Mouse (Mus musculus) embryonic facial prominence, embryonic 14.5 days (tissue): ENCODE data around the gene Vps8. TPM values are rescaled to one million over a fixed set of nuclear protein-coding genes. Genes with fewer than 3 reads are reported as not detected.

Source experiments
- ATAC-seq: fragments of 200-750 bp; cut with Nextera tagmentation; 2 replicates; pipeline ENCODE4 v1.8.0; 2017; ENCODE audit warnings: low read depth, moderate number of reproducible peaks, moderate TSS enrichment
- DNase-seq: peaks from one replicate; pipeline ENCODE4 v3.0.0-alpha.2; 2015; ENCODE audit warnings: low spot score
- H3K27ac ChIP-seq: fragments of 300-500 bp; sonication (generic); replicated peaks from 2 replicates; pipeline ENCODE4 v1.5.1; 2014; ENCODE audit warnings: low read depth, mild to moderate bottlenecking, low read length, moderate library complexity
- H3K27me3 ChIP-seq: fragments of 300-500 bp; sonication (generic); replicated peaks from 2 replicates; pipeline ENCODE4 v1.6.1; 2014; ENCODE audit warnings: low read length; ENCODE audit not compliant: control insufficient read depth, insufficient read depth
- H3K36me3 ChIP-seq: fragments of 300-500 bp; sonication (generic); 2 replicates; pipeline ENCODE4 v1.6.1; 2014; ENCODE audit warnings: low read length, mixed read lengths; ENCODE audit not compliant: control insufficient read depth, insufficient read depth
- H3K4me1 ChIP-seq: fragments of 300-500 bp; sonication (generic); 2 replicates; pipeline ENCODE4 v1.6.1; 2014; ENCODE audit warnings: antibody characterized with exemption, low read length; ENCODE audit not compliant: control insufficient read depth, insufficient read depth
- H3K4me2 ChIP-seq: fragments of 300-500 bp; sonication (generic); 2 replicates; pipeline ENCODE4 v1.6.1; 2014; ENCODE audit warnings: low read depth, mild to moderate bottlenecking, low read length, moderate library complexity, mixed read lengths
- H3K4me3 ChIP-seq: fragments of 300-500 bp; sonication (generic); 2 replicates; pipeline ENCODE4 v1.5.1; 2014; ENCODE audit warnings: low read depth, mild to moderate bottlenecking, low read length
- H3K9ac ChIP-seq: fragments of 300-500 bp; sonication (generic); 2 replicates; pipeline ENCODE4 v1.6.1; 2014; ENCODE audit warnings: low read depth, mild to moderate bottlenecking, low read length, moderate library complexity, mixed read lengths
- H3K9me3 ChIP-seq: fragments of 300-500 bp; sonication (generic); 2 replicates; pipeline ENCODE4 v1.6.1; 2016; ENCODE audit warnings: low read length; ENCODE audit not compliant: control insufficient read depth
- WGBS: fragments of 180-500 bp; shearing (Covaris S2); extraction: QIAGEN DNeasy Blood & Tissue Kit; methylation state at CpG from one replicate; pipeline ENCODE4 v1.1.7; 2014; 5-methylcytosine and 5-hydroxymethylcytosine counted together
- polyA plus RNA-seq: library from polyadenylated mRNA; unstranded; fragments of >200 nt; fragmentation: Nextera tagmentation; extraction: Ambion mirVana; gene quantifications from 2 replicates; pipeline ENCODE4 v1.2.1, GENCODE M21; 2014

Vps8 gene
- polyA plus RNA-seq, 1 experiment from 2014 or later: 18.0 TPM

GRCm38 (mm10) chr16:21533503-21533902, 110.6 kb downstream of the Vps8 start:
- Histone ChIP-seq H3K9ac (no peak overlapping the region), H3K36me3 (no peaks in the 10 kb centered on the region), H3K4me1 (no peaks in the 10 kb centered on the region), H3K9me3 (no peaks in the 10 kb centered on the region), H3K27ac (no peak overlapping the region), H3K4me3 (no peak overlapping the region), H3K4me2 (no peak overlapping the region), H3K27me3 (no peaks in the 10 kb centered on the region)
- WGBS: 76% methylated on average over 4 of the region's 4 CpGs
- ATAC-seq (no peak), DNase-seq (no peak)

GRCm38 (mm10) chr16:21536240-21537005, 113.5 kb downstream of the Vps8 start:
- Histone ChIP-seq H3K27me3 (no peaks in the 10 kb centered on the region), H3K9me3 (no peaks in the 10 kb centered on the region), H3K27ac (no peak overlapping the region), H3K4me3 (no peak overlapping the region), H3K36me3 (no peaks in the 10 kb centered on the region), H3K4me1 (no peaks in the 10 kb centered on the region), H3K4me2 (no peak overlapping the region), H3K9ac (no peak overlapping the region)
- DNase-seq: no peak
- 74% methylated on average over 7 of the region's 7 CpGs for WGBS
- ATAC-seq: peak; percentile 30; the same call in 1 of the 2 replicates

- DNase-seq (peak; percentile 22), ATAC-seq (no peak)
- no peak overlapping the region for H3K4me2 ChIP-seq
- H3K4me3 ChIP-seq: no peak overlapping the region
- no peaks in the 10 kb centered on the region for H3K36me3 ChIP-seq
- H3K4me1 ChIP-seq: no peaks in the 10 kb centered on the region
- WGBS: 58% methylated on average over 3 of the region's 3 CpGs
- no peak overlapping the region for H3K27ac ChIP-seq
- H3K9ac ChIP-seq: no peak overlapping the region
- no peaks in the 10 kb centered on the region for H3K27me3 ChIP-seq
- no peaks in the 10 kb centered on the region for H3K9me3 ChIP-seq
These were observed 114.4 kb downstream of the Vps8 start for GRCm38 (mm10) chr16:21537312-21537711.

- ATAC-seq: no peak
- no peaks in the 10 kb centered on the region for H3K4me1 ChIP-seq
- H3K27ac ChIP-seq: no peak overlapping the region
- no peak overlapping the region for H3K9ac ChIP-seq
- 56% methylated on average over 2 of the region's 2 CpGs for WGBS
- no peak for DNase-seq
- no peaks in the 10 kb centered on the region for H3K27me3 ChIP-seq
- no peaks in the 10 kb centered on the region for H3K36me3 ChIP-seq
- no peak overlapping the region for H3K4me3 ChIP-seq
- H3K9me3 ChIP-seq: no peaks in the 10 kb centered on the region
- no peak overlapping the region for H3K4me2 ChIP-seq
These were observed 116.0 kb downstream of the Vps8 start for GRCm38 (mm10) chr16:21538889-21539288.

GRCm38 (mm10) chr16:21542559-21542958, 119.6 kb downstream of the Vps8 start:
- no peaks in the 10 kb centered on the region for H3K4me1 ChIP-seq
- no peak for ATAC-seq
- WGBS: 57% methylated on average over 1 of the region's 1 CpGs
- H3K4me3 ChIP-seq: no peak overlapping the region
- no peaks in the 10 kb centered on the region for H3K27me3 ChIP-seq
- H3K4me2 ChIP-seq: no peak overlapping the region
- no peaks in the 10 kb centered on the region for H3K9me3 ChIP-seq
- H3K36me3 ChIP-seq: no peaks in the 10 kb centered on the region
- no peak for DNase-seq
- H3K27ac ChIP-seq: no peak overlapping the region
- H3K9ac ChIP-seq: no peak overlapping the region

GRCm38 (mm10) chr16:21547446-21547845, 124.5 kb downstream of the Vps8 start:
- H3K9me3 ChIP-seq: no peaks in the 10 kb centered on the region
- H3K36me3 ChIP-seq: no peaks in the 10 kb centered on the region
- DNase-seq (no peak), ATAC-seq (no peak)
- H3K4me3 ChIP-seq: no peak overlapping the region
- no peak overlapping the region for H3K4me2 ChIP-seq
- no peaks in the 10 kb centered on the region for H3K27me3 ChIP-seq
- no peak overlapping the region for H3K27ac ChIP-seq
- WGBS: 80% methylated on average over 5 of the region's 5 CpGs
- H3K4me1 ChIP-seq: no peaks in the 10 kb centered on the region
- H3K9ac ChIP-seq: no peak overlapping the region

GRCm38 (mm10) chr16:21549751-21550150, 126.8 kb downstream of the Vps8 start:
- WGBS: 63% methylated on average over 4 of the region's 4 CpGs
- no peak for ATAC-seq
- Histone ChIP-seq H3K4me1 (no peaks in the 10 kb centered on the region), H3K27me3 (no peaks in the 10 kb centered on the region), H3K27ac (no peak overlapping the region), H3K9me3 (no peaks in the 10 kb centered on the region), H3K4me2 (no peak overlapping the region), H3K4me3 (no peak overlapping the region), H3K9ac (no peak overlapping the region), H3K36me3 (no peaks in the 10 kb centered on the region)
- no peak for DNase-seq

- 56% methylated on average over 7 of the region's 7 CpGs for WGBS
- no peak overlapping the region for H3K4me2 ChIP-seq
- H3K9ac ChIP-seq: no peak overlapping the region; the same call in 1 of the 2 replicates
- H3K4me3 ChIP-seq: no peak overlapping the region
- H3K9me3 ChIP-seq: no peaks in the 10 kb centered on the region
- H3K27ac ChIP-seq: no peak overlapping the region
- H3K27me3 ChIP-seq: no peaks in the 10 kb centered on the region
- DNase-seq: no peak
- H3K36me3 ChIP-seq: no peaks in the 10 kb centered on the region
- ATAC-seq: no peak
- no peaks in the 10 kb centered on the region for H3K4me1 ChIP-seq
These were observed 127.5 kb downstream of the Vps8 start for GRCm38 (mm10) chr16:21550453-21550852.

GRCm38 (mm10) chr16:21553506-21553905, 130.6 kb downstream of the Vps8 start:
- Histone ChIP-seq H3K4me3 (no peak overlapping the region), H3K4me1 (no peaks in the 10 kb centered on the region), H3K4me2 (no peak overlapping the region), H3K27me3 (no peaks in the 10 kb centered on the region), H3K27ac (no peak overlapping the region), H3K9me3 (no peaks in the 10 kb centered on the region), H3K36me3 (no peaks in the 10 kb centered on the region), H3K9ac (no peak overlapping the region)
- WGBS: 82% methylated on average over 3 of the region's 3 CpGs
- DNase-seq (no peak), ATAC-seq (no peak)
